Mouse (Mus musculus) frontal cortex, postnatal 25 days (tissue): Measurements from ENCODE around the gene Hebp1.

Experiments
- DNase-seq, 2 experiments: peaks; one replicate each; pipeline ENCODE4 v3.0.0; 2022; ENCODE audit warnings: low spot score in 2 of 2

Hebp1 gene

DNA sequence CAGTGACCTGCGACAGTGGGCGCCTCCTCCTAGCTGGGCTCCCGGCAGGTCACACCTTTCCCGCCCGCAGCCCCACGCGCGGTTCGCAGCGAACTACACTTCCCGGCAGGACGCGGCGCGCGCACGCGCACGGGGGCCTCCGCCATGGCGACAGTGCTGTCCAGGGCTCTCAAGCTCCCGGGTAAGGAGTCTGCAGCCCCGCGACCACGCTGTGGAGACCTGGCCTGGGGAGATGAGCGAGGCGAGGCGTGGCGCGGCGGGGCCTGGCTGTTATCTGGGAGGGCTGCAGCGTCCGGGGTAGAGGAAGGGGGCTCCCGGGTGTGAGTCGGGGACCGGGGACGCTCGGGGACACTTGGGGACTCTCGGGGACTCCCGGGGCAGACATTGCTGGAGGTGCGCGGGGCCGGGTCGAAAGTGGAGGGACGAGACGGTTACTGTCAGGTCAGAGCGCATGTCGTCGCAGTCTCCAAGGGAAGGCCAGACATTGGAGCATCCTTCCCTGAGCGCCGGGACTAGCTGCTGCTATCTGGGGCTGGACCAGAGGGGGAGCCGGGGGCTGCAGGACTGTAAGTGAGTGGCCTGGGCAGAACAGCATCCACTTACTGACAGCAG is at the start of gene Hebp1, which contains the start of gene Fam234b:
Hebp1 (minus strand) TSS at position 102 of the 612 bp plus-strand sequence.
Fam234b (plus strand) TSS at position 57 of the 612 bp plus-strand sequence.
- peak; percentile 75 to 78 for DNase-seq

DNA sequence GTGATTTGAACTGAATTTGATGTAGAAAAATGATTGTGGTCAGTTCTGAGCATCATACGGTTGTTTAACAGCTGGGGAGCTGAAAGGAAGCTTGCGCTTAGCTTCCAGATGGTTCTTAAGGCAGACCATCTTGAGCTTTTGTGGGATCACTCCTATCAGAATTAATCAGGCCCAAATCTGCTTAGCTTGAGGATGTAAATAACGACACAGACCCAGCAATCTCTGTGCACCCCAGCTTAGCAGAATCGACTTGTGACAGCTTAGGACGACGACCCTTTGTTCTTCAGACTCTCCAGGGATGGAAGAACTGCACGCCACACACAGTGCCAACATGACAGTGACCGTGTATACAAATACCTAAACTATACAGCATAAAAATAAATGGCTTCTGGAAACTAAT is 47.8 kb upstream of the Hebp1 start:
- no peak for DNase-seq

DNA sequence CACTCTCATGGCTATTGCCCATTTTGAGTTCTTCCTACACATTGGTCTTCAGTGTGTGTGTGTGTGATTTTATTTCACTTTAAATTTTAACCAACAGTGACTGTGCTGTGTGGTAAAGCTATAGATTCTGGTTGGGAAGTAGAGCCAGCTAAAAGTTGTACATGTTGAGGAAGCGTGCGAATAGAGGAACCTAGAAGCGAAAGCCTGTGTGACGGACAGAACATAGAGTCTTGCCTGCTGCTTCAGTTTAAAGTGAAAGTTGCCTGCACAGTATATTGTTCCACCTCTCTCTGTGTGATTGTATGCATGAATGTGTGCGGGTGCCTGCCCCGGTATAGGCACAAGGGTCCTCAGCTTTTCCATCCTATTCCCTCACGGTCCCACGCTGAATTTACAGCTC is 42.5 kb upstream of the Hebp1 start:
- no peak for DNase-seq

DNA sequence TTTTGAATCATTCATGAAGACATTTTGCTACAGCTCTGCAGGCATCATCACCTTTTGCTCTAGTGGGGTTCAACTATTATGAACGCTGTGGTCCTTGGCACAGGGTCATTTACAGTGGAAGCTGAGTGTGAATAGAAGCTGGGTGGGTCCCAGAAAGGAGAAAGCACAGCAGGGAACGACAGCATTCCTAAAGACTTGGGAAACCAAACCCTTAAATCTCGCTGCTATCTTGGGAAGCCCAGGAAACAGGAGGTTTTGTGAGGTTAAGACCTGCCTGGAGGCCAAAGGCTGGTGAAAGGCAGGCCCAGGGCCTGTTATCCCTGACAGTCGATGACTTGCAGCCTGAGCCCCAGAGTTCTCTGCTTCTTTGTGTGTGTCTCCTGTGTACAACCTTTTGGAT is 40.4 kb upstream of the Hebp1 start:
- no peak for DNase-seq

DNA sequence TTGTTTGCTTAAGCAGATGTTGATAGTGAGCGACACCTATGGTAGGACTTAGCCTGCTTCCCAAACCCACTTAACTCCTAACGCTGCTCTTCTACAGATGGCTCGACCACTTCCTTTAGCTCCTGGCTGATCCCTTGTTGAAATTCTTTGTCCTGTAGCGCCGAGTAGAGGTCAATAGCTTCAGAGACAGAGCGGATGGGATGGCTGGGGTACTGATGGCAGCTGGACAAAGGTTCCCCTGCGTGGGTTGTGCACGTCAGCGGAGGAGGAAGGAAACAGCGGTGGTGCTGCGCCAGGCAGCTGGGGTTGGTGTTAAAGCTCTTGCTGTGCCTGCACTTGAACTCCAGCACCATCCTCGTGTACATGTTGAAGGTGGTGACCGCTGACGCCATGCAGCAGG is 39.5 kb upstream of the Hebp1 start:
- no peak for DNase-seq

DNA sequence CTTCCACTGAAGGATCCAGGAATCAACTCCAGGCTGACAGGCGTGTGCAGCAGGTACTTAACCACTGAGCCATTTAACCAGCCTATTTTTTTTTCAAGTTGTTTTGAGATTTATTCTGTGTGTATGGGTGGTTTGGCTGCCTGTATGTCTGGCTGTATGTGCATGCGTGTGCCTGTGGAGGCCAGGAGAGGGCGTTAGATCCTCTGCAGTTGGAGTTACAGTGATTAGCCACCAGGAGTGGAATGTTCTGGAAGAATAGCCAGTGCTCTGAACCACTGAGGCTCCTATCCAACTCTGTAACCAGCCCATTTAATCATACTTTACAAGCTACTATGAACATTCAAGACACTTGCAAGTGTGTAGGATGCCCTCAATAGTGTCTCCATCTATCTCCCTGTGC is 38.8 kb upstream of the Hebp1 start:
- DNase-seq: no peak

DNA sequence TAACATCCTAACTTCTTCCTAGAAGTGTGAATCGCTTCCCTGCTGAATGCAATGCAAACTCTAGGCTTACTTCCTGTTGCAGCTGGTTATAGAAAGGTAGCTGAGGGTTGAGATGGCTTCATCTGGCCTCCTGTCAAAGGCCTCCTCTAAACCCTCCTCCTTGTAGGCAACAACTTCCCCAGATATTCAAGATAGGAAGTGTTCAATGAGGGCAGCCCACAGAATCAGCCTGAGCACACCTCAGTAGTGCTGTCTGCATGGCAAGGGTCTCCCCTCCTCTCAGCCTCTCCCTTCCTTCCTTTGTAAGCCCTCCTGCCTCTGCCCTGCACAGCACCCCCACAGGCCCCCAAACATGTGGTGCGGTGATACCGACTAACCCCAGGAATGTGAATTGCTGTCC is 37.9 kb upstream of the Hebp1 start:
- no peak for DNase-seq

DNA sequence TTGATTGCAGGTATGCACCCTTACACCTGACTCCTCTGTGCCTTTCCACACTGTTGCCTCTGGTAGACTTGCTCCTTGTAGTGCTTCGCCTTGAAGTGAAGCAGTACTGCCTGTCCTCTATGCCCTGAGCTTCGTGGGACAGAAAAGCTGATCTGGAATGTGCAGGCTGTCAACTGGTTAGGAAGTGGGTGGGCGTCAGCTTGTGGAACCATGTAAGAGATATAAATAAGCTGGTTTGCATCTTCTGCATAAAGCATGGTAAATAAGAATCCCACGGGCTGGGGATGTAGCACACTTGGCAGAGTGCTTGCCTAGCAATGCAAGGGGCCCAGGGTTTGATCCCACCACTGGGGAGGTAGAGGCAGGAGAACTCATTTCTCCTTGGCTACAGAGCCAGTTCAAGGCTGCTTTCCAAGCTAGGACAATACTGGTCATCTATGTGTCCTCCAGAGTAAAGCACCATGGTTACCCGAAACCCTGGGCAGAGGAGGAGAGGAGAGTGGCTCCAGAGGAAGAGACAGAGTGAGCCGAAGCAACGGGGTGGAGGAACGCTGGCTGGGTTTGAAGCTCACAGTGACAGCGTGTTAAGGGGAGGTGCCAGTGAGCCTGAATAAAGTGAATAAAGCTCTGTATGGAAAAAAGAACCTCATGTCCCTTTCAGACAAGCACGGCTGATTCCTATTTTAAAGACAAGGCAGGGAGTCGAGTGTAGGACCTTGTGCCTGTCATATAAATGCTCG is 34.8 kb upstream of the Hebp1 start:
- no peak for DNase-seq

DNA sequence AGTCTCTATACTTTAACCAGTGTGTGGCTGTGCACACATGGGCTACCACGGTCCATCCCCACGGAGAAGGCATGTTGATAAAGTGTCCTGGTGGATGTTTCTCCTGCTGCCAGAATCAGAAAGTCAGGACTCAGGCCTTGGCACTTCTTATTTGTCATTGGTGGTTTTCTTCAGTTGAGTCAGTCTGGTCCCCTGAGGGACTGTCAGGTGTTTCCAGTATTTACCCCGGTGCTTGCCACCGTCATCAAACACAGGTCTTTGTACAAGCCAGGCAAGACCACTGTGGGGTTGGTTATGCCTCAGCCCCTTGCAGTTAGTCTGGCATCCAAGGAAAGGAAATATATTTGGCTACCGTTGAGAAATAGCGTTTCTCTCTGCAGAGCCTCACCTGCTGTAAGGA is 32.8 kb upstream of the Hebp1 start:
- DNase-seq: no peak

DNA sequence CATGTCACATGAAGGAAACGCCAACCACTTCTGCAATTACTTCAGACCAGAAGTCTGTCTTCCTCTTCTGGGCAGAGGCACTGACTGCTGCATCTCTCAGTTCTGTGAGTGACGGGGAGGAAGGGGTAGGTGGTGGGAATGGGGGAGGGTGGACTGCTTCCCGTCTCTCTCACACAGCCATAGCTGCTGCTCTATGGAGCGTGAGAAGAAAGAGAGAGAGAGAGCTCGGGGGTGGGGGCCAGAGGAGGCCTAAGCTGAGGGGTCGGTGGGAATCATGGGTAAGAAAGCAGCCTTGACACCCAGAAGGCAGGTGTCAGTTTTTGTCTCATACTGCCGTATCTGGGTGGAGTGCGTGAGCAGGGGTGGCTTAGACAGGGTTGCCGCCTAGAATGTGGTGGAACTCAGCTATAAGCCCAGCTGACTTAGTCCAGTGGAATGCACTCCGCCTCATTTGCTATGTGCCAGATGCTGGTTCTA is 30.7 kb upstream of the Hebp1 start:
- DNase-seq: no peak

DNA sequence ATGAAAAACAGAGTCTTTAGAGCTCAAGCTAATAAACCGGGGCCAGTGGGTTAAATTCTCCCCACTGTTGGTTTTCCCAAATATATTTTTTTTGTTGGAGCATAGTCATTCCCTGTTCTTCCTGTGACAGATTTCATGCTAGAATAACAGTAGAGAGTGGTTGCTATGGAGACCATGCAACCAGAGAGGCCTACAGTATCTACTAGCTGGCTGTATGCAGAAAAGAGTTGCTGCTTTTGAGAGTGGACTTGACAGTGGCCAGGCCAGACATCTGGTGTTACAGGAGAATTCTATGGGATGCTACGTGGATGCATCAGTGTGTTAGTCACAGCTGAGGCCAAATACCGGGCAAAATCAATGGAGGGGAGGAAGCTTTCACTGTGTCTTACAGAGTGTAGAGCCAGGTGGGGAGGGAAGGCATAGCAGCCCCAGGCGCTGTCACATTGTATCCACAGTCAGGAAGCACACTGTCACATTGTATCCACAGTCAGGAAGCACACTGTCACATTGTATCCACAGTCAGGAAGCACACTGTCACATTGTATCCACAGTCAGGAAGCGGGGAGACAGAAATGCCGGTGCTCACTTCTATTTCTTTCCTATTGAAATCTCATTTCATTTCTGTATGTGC is 26.1 kb upstream of the Hebp1 start:
- DNase-seq: no peak

DNA sequence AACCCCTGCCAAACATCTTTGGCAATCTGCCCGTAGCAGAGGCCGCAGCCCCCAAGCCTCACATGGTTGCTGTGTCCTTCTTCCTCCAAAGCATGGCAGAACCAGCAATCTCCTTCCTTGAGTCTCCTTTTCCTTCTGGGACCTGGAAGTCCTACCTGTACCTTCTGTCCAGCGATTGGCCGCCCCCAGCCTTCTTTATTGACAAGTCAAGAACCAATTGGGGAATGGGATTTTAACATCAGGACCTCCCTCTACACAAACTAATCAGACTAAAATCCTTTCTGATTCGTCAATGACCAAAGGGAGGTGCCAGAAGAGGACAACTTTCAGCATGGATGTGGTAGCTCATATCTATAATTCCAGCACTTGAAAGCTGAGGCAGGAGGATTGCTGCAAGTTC is 22.1 kb upstream of the Hebp1 start:
- no peak for DNase-seq

DNA sequence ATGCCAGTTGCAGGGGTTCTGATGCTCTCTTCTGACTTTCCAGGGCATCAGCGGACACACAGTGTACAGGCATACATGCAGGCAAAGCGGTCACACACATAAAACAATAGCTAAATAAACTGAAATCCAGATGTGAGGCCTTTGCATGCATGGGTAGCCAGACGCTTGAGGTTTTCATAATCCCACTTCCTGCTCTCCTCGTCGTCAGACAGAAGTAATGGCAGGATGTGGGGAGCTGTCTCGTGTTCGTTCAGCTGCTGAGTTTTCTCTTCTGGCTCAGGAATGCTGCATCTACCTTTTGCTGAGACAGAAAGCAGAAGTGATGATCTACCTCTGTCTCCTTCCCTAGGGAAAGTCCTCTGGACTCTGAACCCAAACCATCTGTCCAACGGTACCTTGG is 20.5 kb upstream of the Hebp1 start:
- no peak for DNase-seq

DNA sequence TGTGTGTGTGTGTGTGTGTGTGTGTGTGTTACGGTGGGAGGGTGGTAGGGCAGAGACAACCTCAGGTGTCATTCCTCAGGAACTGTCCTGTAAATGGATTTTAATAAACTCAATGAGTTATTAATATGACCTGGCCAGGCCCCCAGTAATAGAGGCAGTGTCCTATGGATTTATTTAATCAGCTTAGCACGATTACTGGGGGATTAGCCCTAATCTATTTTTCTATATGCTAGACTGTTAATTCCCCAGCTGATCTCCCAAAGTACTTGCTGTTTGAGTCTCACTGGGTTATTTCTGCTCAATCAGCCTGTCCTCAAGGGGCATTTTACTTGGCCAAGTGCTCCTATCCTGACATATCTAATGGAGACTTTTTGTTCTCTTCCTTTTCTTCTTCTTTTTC is 14.8 kb upstream of the Hebp1 start:
- no peak for DNase-seq

DNA sequence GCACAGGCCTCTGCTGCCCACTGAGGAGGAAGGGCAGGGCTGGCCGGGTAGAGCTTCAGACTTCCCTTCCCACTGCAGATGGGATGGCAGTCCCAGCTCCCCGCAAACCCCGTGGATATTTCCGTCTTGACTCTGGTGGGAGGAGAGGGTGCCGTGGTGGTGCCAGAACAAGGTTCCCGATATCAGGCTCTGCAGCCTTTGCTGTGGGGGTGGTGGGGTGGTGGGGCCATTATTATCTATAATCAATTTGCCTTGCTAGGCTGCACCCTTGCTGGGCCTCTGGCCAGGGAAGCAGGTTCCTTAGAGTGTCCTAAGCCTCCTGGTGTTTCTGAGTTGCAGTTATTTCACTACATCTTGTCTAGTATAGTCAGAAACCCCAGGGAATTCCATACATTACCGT is 13.3 kb upstream of the Hebp1 start:
- no peak for DNase-seq

DNA sequence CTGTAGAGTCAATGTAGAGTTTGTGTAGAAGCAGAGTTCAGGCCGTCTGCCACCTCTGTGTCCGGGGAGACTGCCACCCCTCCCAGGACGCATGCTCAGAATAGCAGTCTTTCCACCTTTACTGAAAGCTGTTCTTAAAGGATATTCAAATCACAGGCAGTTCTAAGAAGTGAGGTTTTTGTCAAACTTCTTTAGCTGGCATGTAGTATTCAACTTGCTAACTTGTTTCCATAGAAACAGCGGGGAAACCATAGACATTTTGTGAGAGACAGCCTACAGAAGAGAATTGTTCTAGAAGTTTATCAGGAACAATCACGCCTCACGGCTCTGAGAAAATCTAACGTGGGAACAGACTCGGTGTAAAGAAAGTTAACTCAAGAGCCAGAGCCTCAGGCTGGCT is 9.1 kb upstream of the Hebp1 start:
- no peak for DNase-seq

DNA sequence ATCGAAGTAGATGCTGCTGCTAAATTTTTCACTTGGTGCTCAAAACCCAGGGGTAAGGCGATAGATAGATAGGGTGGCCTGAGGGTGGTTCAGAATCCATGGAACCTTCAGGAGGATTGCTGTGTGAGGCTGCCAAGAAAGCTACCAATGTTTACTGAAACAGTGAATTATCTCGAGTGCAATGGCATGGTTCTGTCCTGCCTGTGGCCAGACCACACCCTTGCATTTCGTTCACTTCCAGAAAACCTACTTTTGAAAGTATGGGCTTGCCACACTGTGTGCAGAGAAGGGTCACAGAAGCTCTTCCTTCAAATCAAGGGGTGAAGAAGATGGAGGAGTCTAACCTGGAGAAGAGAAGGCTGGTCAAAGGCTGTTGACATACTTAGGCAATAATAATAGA is 8.0 kb upstream of the Hebp1 start:
- no peak for DNase-seq

DNA sequence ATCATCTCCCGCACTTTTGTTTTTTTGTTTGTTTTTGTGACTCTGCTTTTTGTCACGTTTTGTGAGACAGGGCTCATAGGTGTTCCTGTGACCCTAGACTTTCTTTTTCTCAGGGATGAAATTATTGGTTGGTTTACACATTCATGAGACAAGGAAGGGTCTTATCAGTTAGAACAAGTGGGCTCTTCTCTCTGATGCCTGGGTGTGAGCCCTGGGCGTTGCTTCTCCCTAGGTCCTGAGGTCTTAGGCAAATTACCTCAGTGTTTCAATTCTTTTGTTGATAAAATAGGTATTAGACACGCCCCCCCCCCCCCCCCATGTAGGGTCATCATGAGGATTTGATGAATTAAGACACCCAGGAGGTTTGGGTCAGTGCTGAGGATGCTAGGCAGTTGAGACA is 7.0 kb upstream of the Hebp1 start:
- no peak for DNase-seq

DNA sequence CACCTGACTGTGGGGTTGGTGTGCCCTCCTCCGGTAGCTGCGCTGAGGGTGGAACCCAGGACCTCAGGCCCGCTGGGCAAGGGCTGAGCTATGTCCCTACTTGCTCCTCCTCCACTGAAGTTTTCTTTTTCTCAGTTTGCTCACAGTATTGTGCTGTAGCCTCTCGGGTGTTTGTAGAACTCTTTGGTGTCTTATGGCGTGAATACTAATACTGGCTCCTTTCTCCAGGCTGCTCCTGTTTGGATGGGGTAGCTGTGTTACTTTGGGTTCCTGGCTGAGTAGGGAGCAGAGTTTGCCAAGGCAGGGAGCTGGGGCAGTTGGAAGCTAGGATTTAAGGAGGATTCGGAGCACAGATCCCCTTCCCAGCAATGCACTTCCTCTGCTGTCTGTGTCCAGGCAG is 5.9 kb upstream of the Hebp1 start:
- DNase-seq: no peak

DNA sequence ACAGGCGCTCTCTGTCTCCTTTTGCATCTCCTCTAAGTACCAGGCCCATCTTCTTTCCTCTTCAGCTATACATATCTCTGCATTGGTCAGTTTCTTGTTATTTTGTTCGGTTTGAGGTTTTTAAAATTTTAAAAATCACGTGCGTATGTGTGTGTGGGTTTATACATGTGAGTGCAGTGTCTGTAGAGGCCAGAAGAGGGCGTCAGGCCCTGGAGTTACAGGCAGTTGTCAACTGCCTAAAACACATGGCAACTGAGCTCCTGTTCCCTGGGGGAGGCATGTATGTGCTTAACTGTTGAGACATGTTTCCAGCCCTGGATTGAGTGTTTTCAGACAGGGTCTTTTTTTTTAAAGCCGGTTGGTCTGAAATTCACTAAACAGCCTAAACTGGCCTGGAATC is 4.8 kb upstream of the Hebp1 start:
- DNase-seq: no peak

DNA sequence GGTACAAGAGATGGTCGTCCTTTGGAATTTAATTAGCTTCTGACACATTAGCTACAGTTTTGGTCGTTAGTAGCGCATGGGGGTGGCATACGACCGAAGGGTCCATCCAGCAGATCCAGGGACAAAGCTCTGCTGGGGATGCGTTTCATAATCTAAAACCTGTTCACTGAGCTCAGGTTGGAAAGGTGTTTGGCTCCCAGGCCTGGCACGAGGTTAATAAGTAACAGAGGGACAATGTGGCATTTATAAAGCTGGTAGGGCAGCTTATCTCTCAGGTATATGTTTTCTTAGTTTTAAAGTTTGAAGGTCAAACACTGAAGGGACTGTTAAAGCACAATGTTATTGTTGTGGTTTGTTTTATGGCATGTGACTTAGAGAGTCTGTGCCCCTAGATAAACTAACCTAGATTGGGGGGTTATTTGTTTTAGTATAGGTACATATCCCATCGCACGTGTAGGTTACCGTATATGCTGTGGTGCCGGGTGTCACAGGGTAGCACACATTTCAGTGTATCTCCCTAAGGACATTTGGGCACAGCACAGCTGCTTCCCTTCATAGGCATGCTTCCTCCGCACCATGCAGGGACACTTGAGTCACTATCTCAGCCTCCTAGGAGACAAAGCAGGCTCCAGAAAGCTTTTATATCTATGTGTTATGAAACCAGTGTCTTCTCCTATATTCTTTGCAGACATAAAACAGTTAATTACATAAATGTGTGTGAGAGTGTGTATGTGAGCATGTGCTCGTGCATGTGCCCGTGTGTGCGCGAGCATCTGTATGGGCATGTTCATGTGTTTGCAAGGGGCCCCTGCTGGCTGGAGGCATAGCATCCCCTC is 2.5 kb upstream of the Hebp1 start:
- no peak for DNase-seq

DNA sequence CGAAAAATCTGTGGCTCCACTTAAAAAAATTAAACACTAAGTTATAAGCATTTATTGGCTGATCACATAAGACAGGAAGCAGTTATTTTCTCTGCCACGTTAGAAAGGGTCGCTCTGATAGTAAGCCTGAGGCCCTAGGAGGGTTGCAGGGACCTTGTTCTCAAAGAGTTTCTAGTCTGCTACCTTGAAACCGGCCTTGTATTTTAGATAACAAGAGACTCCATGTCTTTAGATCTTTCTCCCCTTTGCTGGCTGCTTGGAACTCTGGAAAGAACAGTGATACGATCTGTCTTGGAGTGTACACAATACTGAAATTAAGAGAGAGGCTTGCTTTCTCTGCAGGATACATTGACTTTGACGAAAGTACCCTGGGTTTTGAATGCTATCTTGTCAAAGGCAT is 904 bp upstream of the Hebp1 start:
- DNase-seq: no peak
